Mouse (Mus musculus) megakaryocyte, adult 5-6 weeks (primary cell): ENCODE results near the gene Ctla4. TPM values are rescaled to one million over a fixed set of nuclear protein-coding genes. Genes with fewer than 3 reads are reported as not detected.
A peak's percentile ranks its signal among the peaks of the same experiment; 100 is the strongest.

Experiments
- ATAC-seq: 2 replicates; pipeline ENCODE4 v1.8.0; 2016; ENCODE audit warnings: mild to moderate bottlenecking, inconsistent platforms; ENCODE audit not compliant: poor library complexity, severe bottlenecking
- total RNA-seq, 2 experiments: library from RNA; stranded (forward) in 1 of 2; stranded (reverse) in 1 of 2; fragments of 153-499, 151-499 nt in 1 of 2; fragments of 221-1000, 200-1000 nt in 1 of 2; gene quantifications; 2 replicates each; pipeline versions ENCODE4 v1.2.3 to v1.2.4; 2015 to 2017

Ctla4 gene
- total RNA-seq, 2 experiments from 2014 or later: 0.16 to 0.44 TPM

GRCm38 (mm10) chr1:60863701-60864100, 23.1 kb upstream of the Ctla4 start:
- ATAC-seq: no peak

GRCm38 (mm10) chr1:60865167-60865566, 21.6 kb upstream of the Ctla4 start:
- ATAC-seq: peak; percentile 69

- no peak for ATAC-seq
Observed at GRCm38 (mm10) chr1:60866043-60866442, 20.8 kb upstream of the Ctla4 start.

GRCm38 (mm10) chr1:60868333-60869277, 18.2 kb upstream of the Ctla4 start:
- ATAC-seq: peak; percentile 47; the same call in 1 of the 2 replicates

- no peak for ATAC-seq
Observed at GRCm38 (mm10) chr1:60875267-60875666, 11.5 kb upstream of the Ctla4 start.

- ATAC-seq: no peak
Observed at GRCm38 (mm10) chr1:60880116-60880867, 6.5 kb upstream of the Ctla4 start.

- no peak for ATAC-seq
Observed at GRCm38 (mm10) chr1:60882792-60883191, 4.0 kb upstream of the Ctla4 start.

- no peak for ATAC-seq
Observed at GRCm38 (mm10) chr1:60883279-60883678, 3.5 kb upstream of the Ctla4 start.

GRCm38 (mm10) chr1:60884611-60885010, 2.2 kb upstream of the Ctla4 start:
- ATAC-seq: no peak

- ATAC-seq: no peak
Observed at GRCm38 (mm10) chr1:60898127-60898932, 11.5 kb downstream of the Ctla4 start.

GRCm38 (mm10) chr1:60898933-60899210, 12.1 kb downstream of the Ctla4 start:
- 0 out of 2 replicates have a peak, but pooled peaks have one; percentile 15 for ATAC-seq

GRCm38 (mm10) chr1:60899244-60899643, 12.4 kb downstream of the Ctla4 start:
- peak; percentile 49 for ATAC-seq

GRCm38 (mm10) chr1:60902547-60902946, 15.7 kb downstream of the Ctla4 start:
- ATAC-seq: no peak

- ATAC-seq: no peak
Observed at GRCm38 (mm10) chr1:60903126-60903525, 16.3 kb downstream of the Ctla4 start.

- no peak for ATAC-seq
Observed at GRCm38 (mm10) chr1:60904456-60904978, 17.7 kb downstream of the Ctla4 start.

GRCm38 (mm10) chr1:60907466-60907865, 20.7 kb downstream of the Ctla4 start:
- no peak for ATAC-seq

- ATAC-seq: no peak
Observed at GRCm38 (mm10) chr1:60908751-60909161, 22.0 kb downstream of the Ctla4 start.

GRCm38 (mm10) chr1:60909746-60910145, 22.9 kb downstream of the Ctla4 start:
- ATAC-seq: no peak

GRCm38 (mm10) chr1:60910796-60911195, 24.0 kb downstream of the Ctla4 start:
- ATAC-seq: no peak

GRCm38 (mm10) chr1:60911631-60912030, 24.8 kb downstream of the Ctla4 start:
- peak; percentile 41; the same call in 1 of the 2 replicates for ATAC-seq

GRCm38 (mm10) chr1:60913305-60913704, 26.5 kb downstream of the Ctla4 start:
- no peak for ATAC-seq
